Mouse (Mus musculus): ENCODE results near the gene Synj2.

- TF ChIP-seq CTCF (IDR thresholded peaks at IDR 0.05; ENCODE audit: control insufficient read depth, insufficient read depth, low read length) (no peak), POLR2A (IDR thresholded peaks at IDR 0.05; ENCODE audit: borderline replicate concordance, control insufficient read depth, low read depth, low read length) (no peak)
Measured at GRCm38 (mm10) chr17:5965084-5965781, 24.2 kb downstream of the Synj2 start.

Measured in bone marrow, adult 2 months (tissue).